Mouse (Mus musculus): Measurements from ENCODE around the gene Utrn.

Utrn gene

GRCm38 (mm10) chr10:12694774-12695173, 174.4 kb downstream of the Utrn start:
- in situ Hi-C loops (cut with MboI), result no loop called here

GRCm38 (mm10) chr10:12690601-12691000, 178.6 kb downstream of the Utrn start:
- in situ Hi-C loops (cut with MboI), result no loop called here

GRCm38 (mm10) chr10:12685683-12686082, 183.5 kb downstream of the Utrn start:
- in situ Hi-C loops (cut with MboI), result loop anchor here (10.0 kb wide), 1 partner anchor 309 kb away; no protein-coding TSS in a partner anchor

- in situ Hi-C loops (cut with MboI), result loop anchor here (10.0 kb wide), 1 partner anchor 311 kb away; no protein-coding TSS in a partner anchor
Measured at GRCm38 (mm10) chr10:12684018-12684417, 185.1 kb downstream of the Utrn start.

- in situ Hi-C loops (cut with MboI), result no loop called here
Measured at GRCm38 (mm10) chr10:12673309-12673708, 195.9 kb downstream of the Utrn start.

GRCm38 (mm10) chr10:12671608-12672007, 197.6 kb downstream of the Utrn start:
- in situ Hi-C loops (cut with MboI), result no loop called here

- in situ Hi-C loops (cut with MboI), result no loop called here
Measured at GRCm38 (mm10) chr10:12662035-12662434, 207.1 kb downstream of the Utrn start.

- in situ Hi-C loops (cut with MboI), result no loop called here
Measured at GRCm38 (mm10) chr10:12658023-12658744, 211.0 kb downstream of the Utrn start.

- in situ Hi-C loops (cut with MboI), result no loop called here
Measured at GRCm38 (mm10) chr10:12652988-12653387, 216.2 kb downstream of the Utrn start.

- in situ Hi-C loops (cut with MboI), result no loop called here
Measured at GRCm38 (mm10) chr10:12646119-12646518, 223.0 kb downstream of the Utrn start.

GRCm38 (mm10) chr10:12643336-12643735, 225.8 kb downstream of the Utrn start:
- in situ Hi-C loops (cut with MboI), result no loop called here

- in situ Hi-C loops (cut with MboI), result no loop called here
Measured at GRCm38 (mm10) chr10:12639638-12640037, 229.5 kb downstream of the Utrn start.

- in situ Hi-C loops (cut with MboI), result no loop called here
Measured at GRCm38 (mm10) chr10:12633965-12634364, 235.2 kb downstream of the Utrn start.

GRCm38 (mm10) chr10:12630933-12631332, 238.2 kb downstream of the Utrn start:
- in situ Hi-C loops (cut with MboI), result no loop called here

- in situ Hi-C loops (cut with MboI), result loop anchor here (25.0 kb wide), 2 partner anchors 1156 to 1256 kb away; no protein-coding TSS in a partner anchor
Measured at GRCm38 (mm10) chr10:12618397-12618796, 250.8 kb downstream of the Utrn start.

GRCm38 (mm10) chr10:12615723-12616122, 253.4 kb downstream of the Utrn start:
- in situ Hi-C loops (cut with MboI), result loop anchor here (25.0 kb wide), 2 partner anchors 1153 to 1253 kb away; no protein-coding TSS in a partner anchor

- in situ Hi-C loops (cut with MboI), result loop anchor here (25.0 kb wide), 2 partner anchors 1152 to 1252 kb away; no protein-coding TSS in a partner anchor
Measured at GRCm38 (mm10) chr10:12614465-12615199, 254.5 kb downstream of the Utrn start.

- in situ Hi-C loops (cut with MboI), result loop anchor here (25.0 kb wide), 2 partner anchors 1150 to 1250 kb away; no protein-coding TSS in a partner anchor
Measured at GRCm38 (mm10) chr10:12612235-12612863, 256.8 kb downstream of the Utrn start.

GRCm38 (mm10) chr10:12609896-12610295, 259.3 kb downstream of the Utrn start:
- in situ Hi-C loops (cut with MboI), result loop anchor here (25.0 kb wide), 2 partner anchors 1148 to 1248 kb away; no protein-coding TSS in a partner anchor

- in situ Hi-C loops (cut with MboI), result loop anchor here (25.0 kb wide), 2 partner anchors 1146 to 1246 kb away; no protein-coding TSS in a partner anchor
Measured at GRCm38 (mm10) chr10:12608634-12609033, 260.5 kb downstream of the Utrn start.

- in situ Hi-C loops (cut with MboI), result loop anchor here (25.0 kb wide), 2 partner anchors 1145 to 1245 kb away; no protein-coding TSS in a partner anchor
Measured at GRCm38 (mm10) chr10:12607180-12607579, 262.0 kb downstream of the Utrn start.

- in situ Hi-C loops (cut with MboI), result no loop called here
Measured at GRCm38 (mm10) chr10:12595379-12595778, 273.8 kb downstream of the Utrn start.
